Mouse (Mus musculus) hindbrain, postnatal 0 days (tissue): Measurements from ENCODE around the gene Ccdc188. TPM values are rescaled to one million over a fixed set of nuclear protein-coding genes. Genes with fewer than 3 reads are reported as not detected.

Experiments
- ATAC-seq: fragments of 200-750 bp; cut with Nextera tagmentation; 2 replicates; pipeline ENCODE4 v1.8.0; 2017; ENCODE audit warnings: mild to moderate bottlenecking, moderate TSS enrichment, moderate library complexity
- DNase-seq: peaks from one replicate; pipeline ENCODE4 v3.0.0-alpha.2; 2015; ENCODE audit warnings: low spot score
- H3K27ac ChIP-seq: fragments of 300-500 bp; sonication (generic); 2 replicates; pipeline ENCODE4 v1.5.1; 2014; ENCODE audit warnings: mild to moderate bottlenecking
- H3K27me3 ChIP-seq: fragments of 300-500 bp; sonication (generic); 2 replicates; pipeline ENCODE4 v1.6.1; 2014; ENCODE audit warnings: low read length, mixed read lengths; ENCODE audit not compliant: insufficient read depth
- H3K36me3 ChIP-seq: fragments of 300-500 bp; sonication (generic); 2 replicates; pipeline ENCODE4 v1.6.1; 2014; ENCODE audit warnings: low read length, mixed read lengths; ENCODE audit not compliant: insufficient read depth
- H3K4me1 ChIP-seq: fragments of 300-500 bp; sonication (generic); 2 replicates; pipeline ENCODE4 v1.6.1; 2014; ENCODE audit warnings: antibody characterized with exemption, low read length, mixed read lengths; ENCODE audit not compliant: insufficient read depth
- H3K4me2 ChIP-seq: fragments of 300-500 bp; sonication (generic); 2 replicates; pipeline ENCODE4 v1.6.1; 2014; ENCODE audit warnings: low read depth, mild to moderate bottlenecking, low read length, moderate library complexity, mixed read lengths
- H3K4me3 ChIP-seq: fragments of 300-500 bp; sonication (generic); 2 replicates; pipeline ENCODE4 v1.5.1; 2014; ENCODE audit warnings: low read length
- H3K9ac ChIP-seq: fragments of 300-500 bp; sonication (generic); replicated peaks from 2 replicates; pipeline ENCODE4 v1.6.1; 2014; ENCODE audit warnings: mild to moderate bottlenecking, low read length, moderate library complexity, mixed read lengths
- H3K9me3 ChIP-seq: fragments of 300-500 bp; sonication (generic); 2 replicates; pipeline ENCODE4 v1.6.1; 2016; ENCODE audit warnings: low read length, mixed read lengths
- CTCF ChIP-seq: IDR thresholded peaks from 2 replicates; pipeline ENCODE4 v1.5.1; 2016; ENCODE audit warnings: antibody characterized with exemption, control low read depth, low read depth
- WGBS: fragments of 180-500 bp; shearing (Covaris S2); extraction: QIAGEN DNeasy Blood & Tissue Kit; methylation state at CpG from one replicate; pipeline ENCODE4 v1.1.7; 2014; 5-methylcytosine and 5-hydroxymethylcytosine counted together
- polyA plus RNA-seq: library from polyadenylated mRNA; unstranded; fragments of >200 nt; fragmentation: Nextera tagmentation; extraction: Ambion mirVana; gene quantifications from 2 replicates; pipeline ENCODE4 v1.2.1, GENCODE M21; 2015
- total RNA-seq: library from RNA; depleted of rRNA; stranded (reverse); fragments of >200 nt; gene quantifications from 2 replicates; pipeline ENCODE4 v1.2.3, GENCODE M21; 2014

Ccdc188 gene
- total and polyA plus RNA-seq, 2 experiments from 2014 or later: not detected

- Histone ChIP-seq H3K27ac (no peak overlapping the region), H3K9me3 (no peaks in the 10 kb centered on the region), H3K4me1 (0 out of 2 replicates have a peak, but pooled peaks cover 4% of the 10 kb centered on the region), H3K36me3 (no peaks in the 10 kb centered on the region), H3K4me3 (no peak overlapping the region), H3K9ac (no peak overlapping the region), H3K4me2 (no peak overlapping the region), H3K27me3 (no peaks in the 10 kb centered on the region)
- WGBS: 60% methylated on average over 6 of the region's 6 CpGs
- ATAC-seq: no peak
- no peak for DNase-seq
- no peak for TF ChIP-seq CTCF
Observed at GRCm38 (mm10) chr16:18175817-18176541, 41.7 kb upstream of the Ccdc188 start.

- Histone ChIP-seq H3K4me1 (0 out of 2 replicates have a peak, but pooled peaks cover 4% of the 10 kb centered on the region), H3K4me3 (no peak overlapping the region), H3K9ac (no peak overlapping the region), H3K9me3 (no peaks in the 10 kb centered on the region), H3K27me3 (no peaks in the 10 kb centered on the region), H3K27ac (no peak overlapping the region), H3K4me2 (no peak overlapping the region), H3K36me3 (no peaks in the 10 kb centered on the region)
- WGBS: 74% methylated on average over 4 of the region's 4 CpGs
- no peak for ATAC-seq
- TF ChIP-seq CTCF: 0 out of 2 replicates have a peak, but pooled peaks have one; percentile 16
- no peak for DNase-seq
Observed at GRCm38 (mm10) chr16:18176758-18177157, 40.9 kb upstream of the Ccdc188 start.

- no peak for TF ChIP-seq CTCF
- Histone ChIP-seq H3K27ac (no peak overlapping the region), H3K9me3 (no peaks in the 10 kb centered on the region), H3K4me1 (no peaks in the 10 kb centered on the region), H3K36me3 (no peaks in the 10 kb centered on the region), H3K27me3 (no peaks in the 10 kb centered on the region), H3K9ac (no peak overlapping the region), H3K4me3 (no peak overlapping the region), H3K4me2 (no peak overlapping the region)
- no peak for DNase-seq
- 31% methylated on average over 2 of the region's 2 CpGs for WGBS
- no peak for ATAC-seq
Observed at GRCm38 (mm10) chr16:18179591-18179990, 38.1 kb upstream of the Ccdc188 start.

GRCm38 (mm10) chr16:18181398-18181797 is 36.3 kb upstream of the Ccdc188 start:
- H3K27me3 ChIP-seq: no peaks in the 10 kb centered on the region
- ATAC-seq (no peak), DNase-seq (no peak)
- no peak overlapping the region for H3K9ac ChIP-seq
- no peaks in the 10 kb centered on the region for H3K36me3 ChIP-seq
- no peaks in the 10 kb centered on the region for H3K9me3 ChIP-seq
- H3K4me1 ChIP-seq: no peaks in the 10 kb centered on the region
- no peak overlapping the region for H3K4me2 ChIP-seq
- no peak overlapping the region for H3K27ac ChIP-seq
- 38% methylated on average over 10 of the region's 10 CpGs for whole genome bisulfite sequencing
- no peak for TF ChIP-seq CTCF
- H3K4me3 ChIP-seq: no peak overlapping the region

- DNase-seq (no peak), ATAC-seq (no peak)
- TF ChIP-seq CTCF: no peak
- Histone ChIP-seq H3K4me3 (no peak overlapping the region), H3K9ac (no peak overlapping the region), H3K4me1 (no peaks in the 10 kb centered on the region), H3K4me2 (no peak overlapping the region), H3K27me3 (no peaks in the 10 kb centered on the region), H3K36me3 (no peaks in the 10 kb centered on the region), H3K9me3 (no peaks in the 10 kb centered on the region), H3K27ac (no peak overlapping the region)
- 74% methylated on average over 8 of the region's 8 CpGs for whole genome bisulfite sequencing
Observed at GRCm38 (mm10) chr16:18182766-18183165, 34.9 kb upstream of the Ccdc188 start.

- ATAC-seq (no peak), DNase-seq (no peak)
- Histone ChIP-seq H3K4me2 (no peak overlapping the region), H3K27me3 (no peaks in the 10 kb centered on the region), H3K9ac (no peak overlapping the region), H3K27ac (no peak overlapping the region), H3K4me3 (no peak overlapping the region), H3K9me3 (no peaks in the 10 kb centered on the region), H3K4me1 (no peaks in the 10 kb centered on the region), H3K36me3 (no peaks in the 10 kb centered on the region)
- 85% methylated on average over 8 of the region's 8 CpGs for WGBS
- no peak for TF ChIP-seq CTCF
Observed at GRCm38 (mm10) chr16:18185715-18186449, 31.8 kb upstream of the Ccdc188 start.

GRCm38 (mm10) chr16:18186798-18187197 is 30.9 kb upstream of the Ccdc188 start:
- Histone ChIP-seq H3K4me1 (no peaks in the 10 kb centered on the region), H3K4me3 (no peak overlapping the region), H3K4me2 (no peak overlapping the region), H3K27me3 (no peaks in the 10 kb centered on the region), H3K9ac (no peak overlapping the region), H3K36me3 (no peaks in the 10 kb centered on the region), H3K9me3 (no peaks in the 10 kb centered on the region), H3K27ac (no peak overlapping the region)
- 64% methylated on average over 4 of the region's 4 CpGs for WGBS
- DNase-seq (peak; percentile 18), ATAC-seq (no peak)
- TF ChIP-seq CTCF: no peak
